Mouse (Mus musculus) mouse trophoblast stem cell (cell line): ENCODE data around the gene Gm9945.

Source experiments
- in situ Hi-C, 2 experiments: fragments of 300-500 bp; cut with MseI, MboI; formaldehyde crosslinking; loops; 2 replicates in 1 of 2; 3 replicates in 1 of 2; pipeline ENCODE4 v1.15.1; 2025

Gene Gm9945

DNA sequence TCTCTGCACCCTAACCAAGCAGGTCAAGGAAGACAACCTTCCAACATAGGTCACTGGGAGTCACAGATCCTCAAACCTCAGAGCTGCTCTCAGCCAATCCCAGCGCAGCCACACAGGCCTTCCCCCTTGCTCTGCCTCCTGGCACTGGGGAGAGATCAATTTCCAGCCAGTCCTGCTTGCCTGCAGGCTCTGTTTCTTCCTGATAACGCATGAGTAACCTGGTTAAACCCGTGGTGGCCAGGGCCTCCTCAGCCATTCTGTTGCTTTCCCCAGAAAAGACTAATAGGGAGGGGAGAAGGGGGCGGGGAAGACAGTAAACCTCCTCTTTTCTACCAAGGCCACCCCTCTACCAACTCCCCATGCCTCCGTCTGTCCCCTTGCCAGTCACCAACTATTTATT is 18.2 kb upstream of the Gm9945 start:
- in situ Hi-C loops: no loop called here

GRCm38 (mm10) chr11:53463551-53464424 is 16.2 kb upstream of the Gm9945 start:
- in situ Hi-C loops: no loop called here

DNA sequence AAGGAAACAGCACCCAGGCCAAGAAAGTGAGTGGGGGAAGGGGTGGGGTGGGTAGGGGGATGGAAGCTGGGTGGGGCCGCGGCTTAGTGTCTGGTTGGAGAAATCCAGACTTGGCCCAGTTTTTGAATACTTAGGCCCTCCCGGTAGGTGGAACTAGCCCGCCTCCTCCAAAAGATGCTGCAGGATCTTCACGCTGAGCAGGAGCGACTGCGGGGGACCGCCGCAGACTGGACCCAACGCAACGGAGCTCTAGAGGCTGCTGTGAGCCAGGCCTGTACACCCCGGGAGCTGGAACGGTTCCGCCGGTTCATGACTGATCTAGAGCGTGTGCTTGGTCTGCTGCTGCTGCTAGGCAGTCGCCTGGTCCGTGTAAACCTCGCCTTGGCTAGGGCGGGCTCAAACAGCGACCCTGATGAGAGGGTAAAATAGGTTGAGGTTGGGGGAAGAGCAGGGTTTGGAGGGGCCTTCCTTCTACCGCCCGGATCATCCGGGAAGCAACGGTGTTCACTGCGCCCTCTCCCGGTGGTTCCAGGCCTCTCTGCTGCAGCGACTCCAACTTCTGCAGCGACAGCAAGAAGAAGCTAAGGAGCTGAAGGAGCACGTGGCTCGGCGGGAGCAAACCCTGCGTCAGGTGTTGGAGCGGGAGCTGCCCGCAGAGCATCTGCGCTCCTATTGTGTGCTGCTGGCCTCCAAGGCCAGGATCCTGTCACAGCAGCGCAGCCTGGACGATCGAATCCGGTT is 13.6 kb upstream of the Gm9945 start:
- in situ Hi-C loops: no loop called here

- in situ Hi-C loops: no loop called here
Observed at GRCm38 (mm10) chr11:53469294-53469967, 10.5 kb upstream of the Gm9945 start.

DNA sequence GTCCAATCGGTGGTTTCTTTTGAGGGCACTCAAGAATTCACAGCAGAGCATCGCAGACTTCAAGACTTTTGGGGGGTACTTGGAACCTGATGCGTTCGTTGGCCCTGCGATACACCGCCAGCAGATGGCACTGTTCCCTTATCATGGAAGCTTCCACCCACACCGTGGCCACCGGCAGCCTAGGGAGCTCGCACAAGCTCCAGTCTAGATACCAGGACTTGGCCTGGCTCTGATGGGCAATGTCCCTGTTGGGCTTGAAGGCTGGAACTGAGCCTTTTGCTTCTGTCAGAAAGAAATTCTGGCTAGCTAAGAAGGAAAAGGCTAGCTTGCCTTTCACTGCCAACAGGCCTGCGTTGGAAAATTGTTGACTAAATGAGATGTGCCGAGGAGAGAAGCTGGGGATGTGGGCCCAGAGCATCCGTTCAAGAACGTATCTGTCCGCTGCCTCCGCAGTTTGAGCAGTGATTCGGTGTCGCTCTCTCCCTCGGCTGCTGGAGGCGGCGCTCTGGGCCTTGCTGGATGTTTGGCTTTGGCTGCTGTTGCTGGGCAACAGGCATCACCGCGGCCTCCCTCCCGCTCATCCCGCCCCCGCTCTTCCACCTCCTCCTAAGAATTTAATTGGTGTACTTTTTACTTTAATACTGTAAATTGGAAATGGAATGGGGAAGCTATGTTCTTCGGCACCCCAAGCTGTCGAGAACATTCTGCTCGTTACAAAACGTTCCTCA is 9.8 kb upstream of the Gm9945 start, which contains the start of gene Gm9837:
Gene Gm9837 (minus strand): TSS at position 512 of the 728 bp plus-strand sequence.
- in situ Hi-C loops: no loop called here

DNA sequence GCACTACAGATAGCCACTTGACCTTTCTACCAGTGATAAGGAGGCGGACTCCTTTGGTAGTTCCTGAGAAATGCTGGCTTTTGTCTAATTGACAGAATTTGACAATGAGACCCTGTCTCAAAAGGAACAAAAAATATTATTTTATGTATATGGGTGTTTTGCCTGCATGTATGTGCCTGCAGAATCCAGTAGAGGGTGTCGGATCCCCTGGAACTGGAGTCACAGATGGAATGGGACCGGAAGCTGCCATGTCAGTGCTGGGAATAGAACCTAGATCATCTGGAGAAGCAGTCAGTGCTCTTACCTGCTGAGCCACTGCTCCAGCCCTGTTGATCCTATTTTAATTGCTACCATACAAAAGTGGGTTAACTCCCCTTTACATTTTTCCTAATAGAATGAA is 7.3 kb upstream of the Gm9945 start:
- in situ Hi-C loops: no loop called here

- in situ Hi-C loops: no loop called here
Observed at GRCm38 (mm10) chr11:53475620-53476019, 4.3 kb upstream of the Gm9945 start.

- in situ Hi-C loops: no loop called here
Observed at GRCm38 (mm10) chr11:53477833-53478232, 2.1 kb upstream of the Gm9945 start.

- in situ Hi-C loops: no loop called here
Observed at GRCm38 (mm10) chr11:53478383-53479170, 1.4 kb upstream of the Gm9945 start.

DNA sequence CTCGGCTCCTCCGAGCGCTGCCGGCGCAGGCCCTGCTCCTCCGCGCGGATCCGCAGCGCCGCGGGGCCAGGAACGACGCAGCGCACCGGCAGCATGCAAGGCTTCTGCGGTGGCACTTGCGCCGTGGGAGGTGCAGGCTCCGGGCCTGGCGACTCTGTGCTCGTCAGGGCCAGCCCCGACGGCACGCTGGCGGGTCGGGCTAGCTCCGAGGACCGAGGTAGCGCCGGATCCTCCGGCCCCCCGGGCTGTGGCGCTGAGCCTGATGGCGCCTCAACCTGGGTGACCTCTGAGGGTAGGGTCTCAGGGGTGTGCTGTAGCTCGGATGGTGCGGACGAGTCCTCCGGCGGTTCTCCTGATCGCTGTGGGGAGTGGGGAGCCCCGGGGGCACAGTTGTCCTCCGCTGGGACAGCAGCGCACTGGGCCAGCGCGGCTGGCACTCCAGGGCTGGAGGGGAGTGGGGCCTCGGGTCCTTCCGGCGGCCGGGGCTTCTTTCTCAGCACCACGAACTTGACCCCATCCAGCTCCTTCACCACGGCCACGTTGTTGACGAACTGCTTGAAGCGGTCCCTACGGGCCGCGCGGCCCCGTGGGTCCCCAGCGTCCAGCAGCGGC is 689 bp upstream of the Gm9945 start:
- in situ Hi-C loops: no loop called here

DNA sequence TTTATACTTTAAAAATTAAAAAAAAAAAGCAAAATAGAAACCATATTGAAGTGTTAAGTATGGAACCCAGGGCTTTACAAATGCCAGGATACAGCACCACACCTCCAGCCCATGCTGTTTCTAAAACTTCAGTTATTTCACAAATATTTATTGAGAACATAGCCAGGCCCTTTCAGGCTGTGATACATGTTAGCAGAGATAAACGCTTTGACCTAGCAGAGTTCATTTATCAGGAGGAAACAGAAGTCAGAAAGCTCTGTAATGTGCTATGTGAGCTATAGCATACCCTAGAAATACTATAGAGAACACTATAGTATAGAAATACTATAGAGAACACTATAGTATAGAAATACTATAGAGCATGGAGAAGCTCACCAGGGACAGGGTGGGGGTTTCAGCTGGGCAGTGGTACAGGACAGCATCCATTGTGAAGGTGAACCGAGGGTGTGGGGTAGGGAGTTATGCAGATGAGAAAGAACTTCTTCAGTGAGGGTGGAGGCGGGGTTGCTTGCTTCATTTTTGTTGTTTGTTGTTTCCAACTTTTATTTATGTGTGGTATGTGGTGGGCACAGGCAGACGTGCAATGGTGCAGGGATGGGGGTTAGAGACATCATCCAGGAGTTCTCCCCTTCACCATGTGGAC is 1.2 kb downstream of the Gm9945 start:
- in situ Hi-C loops: no loop called here

DNA sequence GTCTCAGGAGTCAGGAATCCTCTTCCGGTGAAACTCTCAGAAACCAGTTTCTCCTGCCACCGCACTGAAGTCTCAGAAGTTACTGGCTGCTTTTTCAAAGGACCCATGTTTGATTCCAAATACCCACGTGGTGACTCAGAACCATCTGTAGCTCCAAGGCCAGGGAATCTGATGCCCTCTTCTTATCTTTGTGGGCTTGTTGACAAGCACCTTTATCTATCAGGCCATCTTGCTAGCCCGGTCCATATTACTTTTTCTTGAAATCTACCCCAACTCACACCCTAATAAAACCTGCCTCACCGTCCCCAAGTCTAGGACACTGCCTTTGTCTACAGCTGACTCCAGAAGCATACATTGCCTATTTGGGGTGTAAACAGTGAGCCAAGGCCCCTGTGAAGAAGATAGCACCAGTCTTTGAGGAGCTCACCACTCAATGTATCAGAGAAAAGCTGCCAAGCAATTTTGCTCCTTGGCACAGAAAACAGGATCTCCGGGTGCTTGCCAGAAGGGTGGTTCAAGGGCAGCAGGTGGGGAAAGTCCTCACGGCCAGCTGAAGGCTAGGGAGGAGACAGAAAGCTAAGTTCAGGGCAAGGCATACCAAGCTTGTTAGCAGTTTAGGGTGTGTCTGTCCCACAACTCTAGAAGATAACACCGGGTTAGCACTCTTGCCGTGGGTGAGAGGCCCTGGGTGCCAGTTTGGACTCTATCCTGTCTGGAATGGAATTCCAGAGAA is 3.4 kb downstream of the Gm9945 start:
- in situ Hi-C loops: no loop called here

GRCm38 (mm10) chr11:53485719-53486118 is 5.8 kb downstream of the Gm9945 start:
- in situ Hi-C loops: no loop called here

GRCm38 (mm10) chr11:53486351-53486750 is 6.4 kb downstream of the Gm9945 start:
- in situ Hi-C loops: no loop called here

- in situ Hi-C loops: no loop called here
Observed at GRCm38 (mm10) chr11:53486822-53487594, 7.0 kb downstream of the Gm9945 start.

- in situ Hi-C loops: no loop called here
Observed at GRCm38 (mm10) chr11:53489007-53489406, 9.0 kb downstream of the Gm9945 start.

DNA sequence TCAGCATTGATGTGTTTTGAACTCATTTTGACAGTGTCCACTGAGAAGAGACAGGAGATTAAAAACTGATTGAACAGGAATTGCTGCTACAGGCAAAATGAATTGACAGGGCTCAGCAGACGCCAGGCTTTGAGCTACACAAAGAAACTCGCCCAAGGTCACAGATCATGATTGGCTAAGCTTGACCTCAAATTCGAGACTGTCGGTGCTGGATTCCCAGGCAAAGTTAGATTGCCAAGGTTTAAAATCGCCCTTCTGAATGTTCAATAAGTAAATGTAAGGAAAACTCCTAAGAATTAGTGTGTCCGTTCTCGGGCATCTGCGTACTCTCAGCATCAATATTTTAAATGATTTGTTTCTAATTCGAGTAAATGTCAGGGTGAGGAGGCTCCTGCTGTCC is 9.5 kb downstream of the Gm9945 start:
- in situ Hi-C loops: no loop called here

- in situ Hi-C loops: no loop called here
Observed at GRCm38 (mm10) chr11:53491954-53492401, 12.0 kb downstream of the Gm9945 start.
